Comparison of ENCODE assay signal across 18 mouse cellular contexts in the genomic region with DNA sequence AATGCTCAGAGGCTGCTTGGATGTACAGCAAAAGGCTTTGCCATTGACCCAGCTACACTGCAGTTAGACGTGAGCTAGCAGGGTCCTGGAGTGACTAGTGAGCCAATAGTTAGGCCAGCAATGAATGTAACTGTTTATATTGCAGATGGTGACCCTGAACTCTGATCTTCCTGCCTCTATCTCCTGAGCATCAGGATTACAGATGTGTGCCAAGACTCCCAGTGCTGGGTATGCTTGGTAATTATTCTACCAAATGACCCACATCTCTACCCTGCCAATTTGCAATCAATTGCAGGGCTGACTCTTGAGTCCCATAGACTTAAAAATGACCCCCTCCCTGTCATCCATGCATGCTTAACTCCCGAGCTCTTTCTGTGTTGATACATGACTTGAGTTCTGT.
"Had no signal": no experiment of that assay in that cellular context is flagged by ENCODE, and none has a peak within 500 bp of the region (broad histone marks: within the 10 kb centered on the region; RNA-seq: fewer than 3 reads in every experiment).

No protein-coding gene starts in this region.

- H3K4me3 ChIP-seq: midbrain, embryonic 10.5 days; midbrain, embryonic 12.5 days; myocyte; neural tube, embryonic 13.5 days; neural tube, embryonic 15.5 days had no signal

- DNase-seq: lung, embryonic 14.5 days; lung, postnatal 10 days; lung, postnatal 4 days; midbrain, embryonic 14.5 days; retina, postnatal 1 day; right cerebral cortex, adult 18-20 months; right cerebral cortex, postnatal 25 days; right cerebral cortex, postnatal 4 days; spleen, adult 18-20 months; thymus, adult 18-20 months; thymus, postnatal 14 days; thymus, postnatal 36 days had no signal

- ATAC-seq: midbrain, embryonic 16.5 days had no signal

- H3K27ac ChIP-seq: midbrain, embryonic 10.5 days; midbrain, embryonic 12.5 days; neural tube, embryonic 13.5 days; neural tube, embryonic 15.5 days had no signal

- H3K27me3 ChIP-seq: neural tube, embryonic 13.5 days; neural tube, embryonic 15.5 days had no signal

- H3K9ac ChIP-seq: lung, embryonic 14.5 days; midbrain, embryonic 12.5 days; neural tube, embryonic 13.5 days; neural tube, embryonic 15.5 days had no signal

- H3K9me3 ChIP-seq: midbrain, embryonic 10.5 days; midbrain, embryonic 12.5 days; neural tube, embryonic 13.5 days; neural tube, embryonic 15.5 days had no signal

- H3K4me2 ChIP-seq: lung, embryonic 14.5 days; midbrain, embryonic 12.5 days; neural tube, embryonic 13.5 days; neural tube, embryonic 15.5 days had no signal

- H3K36me3 ChIP-seq: midbrain, embryonic 10.5 days; midbrain, embryonic 12.5 days; neural tube, embryonic 13.5 days; neural tube, embryonic 15.5 days had no signal
